Mouse (Mus musculus) right cerebral cortex, postnatal 14 days (tissue): ENCODE measurements around the gene Daam1.

ENCODE experiments used
- DNase-seq: peaks from one replicate; pipeline ENCODE4 v3.0.0; 2022

Gene Daam1

GRCm38 (mm10) chr12:71901211-71901610 is 70.3 kb downstream of the Daam1 start:
- DNase-seq, result no peak

DNA sequence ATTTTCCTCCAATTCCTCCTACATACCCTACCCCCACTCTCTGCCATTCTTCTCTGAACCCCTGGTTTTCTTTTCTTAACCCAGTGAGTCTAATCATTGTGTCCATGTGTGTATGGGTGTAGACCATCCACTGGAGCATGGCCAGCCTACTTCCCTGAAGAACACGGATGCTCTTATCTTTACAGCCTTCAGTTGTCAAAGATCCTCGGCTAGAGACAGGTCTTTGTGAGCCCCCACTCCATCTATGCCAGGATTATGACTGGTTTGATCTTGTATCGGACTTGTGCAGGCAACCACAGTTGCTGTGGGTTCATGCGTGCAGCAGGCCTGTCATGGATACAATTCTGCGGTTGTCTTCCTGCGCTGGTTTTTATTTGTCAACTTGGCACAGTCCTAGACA is 71.0 kb downstream of the Daam1 start:
- no peak for DNase-seq

- no peak for DNase-seq
These were observed 71.4 kb downstream of the Daam1 start for GRCm38 (mm10) chr12:71902317-71902716.

DNA sequence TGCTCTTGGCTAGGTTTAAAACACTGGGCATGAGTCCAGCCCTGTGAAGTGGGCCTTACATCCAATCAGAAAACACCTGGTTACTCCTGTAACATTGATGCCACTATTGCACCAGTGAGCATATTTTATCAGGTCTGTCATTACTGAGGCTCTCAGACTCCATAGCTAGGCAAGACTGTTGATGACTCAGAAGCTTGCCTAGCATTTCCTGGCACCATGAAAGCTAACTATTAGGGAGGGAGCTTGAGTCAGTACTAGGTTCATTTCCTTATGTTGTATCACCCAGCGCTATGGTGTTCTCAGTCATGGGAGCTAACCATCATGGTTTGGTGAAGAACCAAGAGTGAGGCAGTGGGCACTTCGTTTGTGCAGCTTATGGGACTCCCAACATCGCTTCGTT is 72.3 kb downstream of the Daam1 start:
- no peak for DNase-seq

- DNase-seq, result no peak
These were observed 73.4 kb downstream of the Daam1 start for GRCm38 (mm10) chr12:71904310-71904709.

- DNase-seq, result no peak
These were observed 74.0 kb downstream of the Daam1 start for GRCm38 (mm10) chr12:71904926-71905325.

- DNase-seq, result no peak
These were observed 74.9 kb downstream of the Daam1 start for GRCm38 (mm10) chr12:71905640-71906320.

DNA sequence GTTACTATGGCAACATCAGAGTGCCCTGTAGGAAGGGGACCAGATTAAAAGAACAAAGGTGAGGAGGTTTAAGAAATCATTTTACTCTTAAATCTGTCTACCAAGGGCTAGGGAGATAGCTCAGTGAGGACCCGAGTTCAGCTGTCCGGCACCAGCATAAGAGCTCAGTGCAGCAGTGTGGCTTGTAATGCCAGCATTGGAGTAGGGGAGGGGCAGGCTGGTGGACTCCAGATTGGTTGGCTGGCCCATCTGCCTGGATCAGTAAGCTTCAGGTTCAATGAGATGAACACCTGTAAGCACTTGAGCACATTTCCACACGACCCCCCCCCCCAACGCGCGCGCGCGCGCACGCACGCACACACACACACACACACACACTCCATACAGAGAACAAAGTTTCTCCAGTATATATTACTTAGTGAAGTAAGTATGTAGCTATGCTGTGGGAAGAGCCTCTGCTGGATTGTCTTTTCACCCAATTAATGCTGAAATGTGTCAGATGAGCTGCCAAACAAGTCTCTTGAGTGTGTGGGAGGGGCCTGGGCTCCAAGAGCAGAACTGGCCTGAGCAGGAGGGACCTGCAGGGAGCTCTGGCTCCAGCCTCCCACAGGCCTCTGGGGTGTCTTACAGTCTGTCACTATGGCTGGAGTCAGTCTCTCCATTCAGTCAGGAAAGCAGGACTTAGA is 75.8 kb downstream of the Daam1 start:
- DNase-seq, result no peak

GRCm38 (mm10) chr12:71908984-71909383 is 78.1 kb downstream of the Daam1 start:
- DNase-seq, result no peak

- DNase-seq, result no peak
These were observed 79.4 kb downstream of the Daam1 start for GRCm38 (mm10) chr12:71910246-71910645.

DNA sequence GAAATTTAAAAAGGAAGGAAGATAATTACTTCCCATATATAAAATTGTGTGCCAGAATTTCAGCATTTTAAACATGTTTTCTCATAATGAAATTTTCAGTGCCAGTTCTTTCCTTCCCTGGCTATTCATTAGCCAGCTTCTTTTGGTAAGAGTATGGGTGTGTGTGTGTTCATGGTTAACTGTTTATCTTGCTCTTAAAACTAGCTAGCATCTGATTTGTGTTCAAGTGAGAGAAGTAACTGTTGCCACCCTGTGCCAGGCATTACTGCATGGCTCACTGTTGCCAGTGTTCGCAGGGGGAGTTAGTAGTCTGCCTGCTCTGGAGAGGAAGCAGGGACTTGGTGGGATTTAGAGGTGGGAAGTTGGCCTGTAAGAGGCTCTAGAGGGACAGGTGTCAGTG is 81.4 kb downstream of the Daam1 start:
- DNase-seq, result no peak

DNA sequence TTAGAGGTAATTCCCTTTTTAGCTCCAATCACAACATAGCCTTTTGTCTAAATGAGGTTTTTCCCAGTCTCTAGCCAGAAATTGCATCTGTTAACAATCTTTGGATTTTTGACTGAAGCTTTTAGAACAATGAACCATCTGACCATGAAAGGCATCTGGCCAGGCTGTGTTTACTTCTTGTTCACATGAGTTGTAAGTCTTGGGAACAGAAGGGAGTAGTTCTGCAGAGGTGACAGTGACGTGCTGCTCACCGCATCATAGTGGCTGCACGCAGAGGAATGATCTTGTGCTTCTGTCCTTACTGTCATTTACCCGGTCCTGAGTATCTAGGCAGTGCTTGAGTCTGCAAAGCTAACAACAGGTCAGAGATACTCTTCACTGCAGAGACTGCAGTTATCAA is 88.3 kb downstream of the Daam1 start:
- DNase-seq, result no peak

DNA sequence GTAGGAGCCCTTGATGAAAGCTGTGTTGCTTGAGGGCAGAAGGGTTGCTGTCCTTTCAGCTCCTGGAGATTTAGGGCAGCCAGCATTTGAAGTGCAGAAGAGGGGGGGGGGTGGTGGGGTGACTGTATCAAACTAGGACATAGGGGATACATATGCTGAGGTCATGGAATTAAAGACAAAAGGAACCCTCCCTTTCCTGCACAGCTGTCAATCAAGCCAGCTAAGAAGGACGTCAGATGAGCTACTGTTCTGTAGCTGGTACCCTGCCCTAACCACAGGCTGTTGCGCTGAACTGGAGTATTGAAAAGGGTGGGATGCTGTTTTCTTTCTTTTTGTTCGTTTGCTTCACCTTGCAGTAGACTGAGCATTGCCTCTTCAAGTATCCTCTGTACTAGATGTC is 89.1 kb downstream of the Daam1 start:
- DNase-seq, result no peak

DNA sequence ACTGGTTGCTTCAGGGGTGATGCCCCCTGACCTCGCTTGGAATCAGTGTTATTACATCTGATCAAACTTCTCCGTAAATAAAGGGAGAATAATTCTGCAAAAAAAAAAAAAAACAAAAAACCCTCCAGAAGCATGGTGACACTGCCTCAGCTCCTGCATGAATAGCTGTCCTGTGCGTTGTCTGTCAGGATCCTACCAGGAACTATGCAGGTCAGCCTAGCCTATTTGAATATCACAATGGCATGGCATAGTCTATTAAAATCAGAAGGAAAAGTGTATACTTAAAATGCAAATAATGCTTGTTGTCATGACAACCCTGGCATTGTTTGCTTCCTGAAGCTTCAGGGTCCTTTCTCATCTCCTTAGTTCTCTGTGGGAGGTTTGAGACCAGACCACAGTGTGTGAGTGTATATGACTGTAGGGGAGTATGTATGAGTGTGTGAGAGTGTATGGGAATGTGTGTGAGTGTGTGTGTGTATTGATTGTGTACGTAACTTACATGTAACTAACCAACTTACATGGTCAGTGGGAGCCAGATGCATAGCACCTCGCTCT is 92.0 kb downstream of the Daam1 start:
- DNase-seq, result no peak

DNA sequence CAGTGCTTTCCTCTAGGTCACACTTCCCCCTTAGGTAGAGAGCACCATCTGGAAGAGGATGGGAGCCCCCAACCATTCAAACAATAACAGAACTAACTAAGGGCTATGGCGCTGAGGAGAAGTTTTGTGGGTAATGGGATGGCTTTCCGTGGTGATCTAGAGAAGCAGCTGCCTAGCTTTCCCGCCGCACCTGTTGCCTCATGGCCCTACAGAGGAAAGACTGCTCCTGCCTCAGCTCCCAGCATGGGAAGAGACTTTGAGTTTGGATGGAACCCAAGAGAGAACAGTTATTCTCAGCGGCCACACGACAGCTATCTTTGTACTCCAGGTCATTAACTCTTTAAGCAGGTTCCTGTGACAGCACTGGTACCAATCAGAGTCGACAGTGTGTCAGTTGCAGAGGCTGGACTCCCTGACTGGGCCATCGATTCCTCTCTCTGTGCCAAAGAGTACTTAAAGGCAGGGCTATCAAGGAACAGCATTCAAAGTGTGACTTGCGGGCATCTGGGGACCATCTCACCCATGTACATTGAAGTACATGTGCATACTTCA is 94.2 kb downstream of the Daam1 start:
- DNase-seq, result no peak

DNA sequence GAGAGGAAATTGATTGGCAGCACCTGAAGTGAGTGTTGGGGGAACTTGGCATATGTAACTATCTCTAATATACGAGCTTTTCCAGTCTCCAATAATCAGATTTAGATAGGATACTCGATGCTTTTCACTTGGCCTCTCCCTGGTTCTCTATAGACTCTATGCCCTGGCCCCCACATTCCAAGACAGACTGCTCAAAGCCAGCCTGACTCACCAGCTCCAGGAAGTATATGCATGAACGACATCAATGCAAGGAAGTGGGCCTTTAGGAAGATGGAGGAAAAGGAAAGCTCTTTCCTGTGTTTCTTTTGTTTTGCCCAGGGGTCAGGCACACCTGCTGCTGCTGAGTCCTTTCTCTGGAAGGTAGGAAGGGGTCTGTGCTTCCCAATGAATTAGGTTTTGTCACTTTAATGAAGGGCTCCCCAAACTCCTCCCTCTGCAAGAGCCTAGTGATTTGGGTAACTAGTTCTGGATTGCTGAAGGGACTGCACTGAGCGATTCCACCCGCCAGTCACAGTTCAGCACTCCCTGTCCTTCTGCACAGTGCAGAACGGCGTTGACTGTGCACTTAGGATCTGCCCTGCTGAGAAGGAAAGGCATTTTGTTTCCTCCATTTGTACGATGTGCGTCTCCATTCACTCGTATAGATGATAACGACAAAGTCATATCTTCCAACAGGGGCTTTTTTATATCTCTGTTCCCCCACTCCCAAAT is 95.3 kb downstream of the Daam1 start:
- DNase-seq, result no peak

- no peak for DNase-seq
These were observed 97.2 kb downstream of the Daam1 start for GRCm38 (mm10) chr12:71928092-71928491.

DNA sequence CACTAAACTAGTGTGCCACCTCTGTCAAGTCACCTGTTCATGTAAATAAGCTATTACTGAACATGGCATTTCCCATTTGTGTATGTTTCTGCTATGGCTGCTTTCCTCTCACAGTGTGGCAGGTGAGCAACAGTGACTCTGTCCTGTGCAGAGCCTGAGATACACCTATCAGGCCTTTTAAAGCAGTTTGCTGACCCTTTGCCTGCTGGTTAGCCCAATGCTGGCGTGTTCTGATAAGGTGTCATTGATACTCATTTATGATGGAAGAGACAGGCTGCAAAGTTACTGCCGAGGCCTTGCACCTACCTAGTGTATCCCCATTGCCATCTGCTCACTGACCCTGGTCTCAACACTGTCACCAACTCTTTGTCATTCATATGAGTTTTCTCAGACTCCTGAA is 99.0 kb downstream of the Daam1 start:
- no peak for DNase-seq

GRCm38 (mm10) chr12:71932433-71933386 is 101.8 kb downstream of the Daam1 start:
- DNase-seq, result no peak

DNA sequence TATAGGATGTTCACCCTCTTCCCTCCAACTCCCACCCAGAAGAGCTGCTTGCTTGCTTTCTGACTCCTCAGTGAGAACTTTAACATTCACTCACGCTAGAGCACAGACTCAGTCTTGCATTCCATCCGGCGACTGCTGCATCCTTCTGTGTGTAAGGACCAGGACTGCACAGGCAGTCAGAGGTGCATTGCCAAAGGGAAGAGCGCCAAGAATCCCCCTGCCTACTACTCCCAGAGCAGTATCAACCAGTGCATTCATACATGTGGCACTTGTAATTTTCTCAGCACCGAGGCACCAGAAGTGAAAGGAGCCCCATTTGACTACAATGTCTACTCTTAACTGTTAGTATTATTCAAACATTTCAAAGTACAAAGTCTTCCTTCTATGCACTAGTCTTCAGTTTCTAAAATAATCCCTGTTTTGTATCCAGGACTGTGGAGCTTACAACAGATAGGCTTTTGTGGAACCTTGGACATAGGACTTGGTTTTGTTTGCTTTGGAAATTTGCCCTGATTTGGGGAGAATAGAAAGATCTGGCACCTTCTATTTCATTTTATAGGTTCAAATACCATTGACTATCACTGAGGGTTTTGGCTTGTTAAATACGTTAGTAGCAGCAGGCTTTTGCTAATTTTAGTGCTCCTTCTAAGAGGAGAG is 103.2 kb downstream of the Daam1 start:
- DNase-seq, result no peak

GRCm38 (mm10) chr12:71936636-71937035 is 105.8 kb downstream of the Daam1 start:
- no peak for DNase-seq

DNA sequence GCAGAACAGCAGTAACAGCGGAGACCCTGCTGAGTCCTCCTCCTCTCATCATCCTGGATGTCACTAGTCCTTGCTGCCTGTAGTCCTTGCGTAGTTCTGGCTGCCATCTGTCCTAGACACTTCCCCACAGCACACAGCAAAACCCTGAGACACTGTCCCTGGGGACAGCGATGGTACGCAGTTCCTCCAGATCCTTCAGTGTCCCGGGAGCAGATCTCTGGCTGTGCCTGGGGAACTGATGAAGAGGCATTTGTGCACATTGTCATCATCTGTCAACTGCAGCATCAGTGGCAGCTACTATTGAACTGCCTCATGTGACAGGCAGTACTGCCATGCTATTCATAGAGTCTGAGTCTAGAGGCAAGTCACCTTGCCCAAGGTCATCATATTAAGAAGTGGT is 107.6 kb downstream of the Daam1 start:
- DNase-seq, result no peak
